Mouse (Mus musculus) CD4-positive helper T cell, adult 2 months (primary cell): ENCODE measurements around the gene Cd300lg.

Experiments
- DNase-seq: peaks from one replicate; pipeline ENCODE4 v3.0.0-alpha.2; 2012; ENCODE audit warnings: low read depth, missing footprints, low spot score

The Cd300lg gene

DNA sequence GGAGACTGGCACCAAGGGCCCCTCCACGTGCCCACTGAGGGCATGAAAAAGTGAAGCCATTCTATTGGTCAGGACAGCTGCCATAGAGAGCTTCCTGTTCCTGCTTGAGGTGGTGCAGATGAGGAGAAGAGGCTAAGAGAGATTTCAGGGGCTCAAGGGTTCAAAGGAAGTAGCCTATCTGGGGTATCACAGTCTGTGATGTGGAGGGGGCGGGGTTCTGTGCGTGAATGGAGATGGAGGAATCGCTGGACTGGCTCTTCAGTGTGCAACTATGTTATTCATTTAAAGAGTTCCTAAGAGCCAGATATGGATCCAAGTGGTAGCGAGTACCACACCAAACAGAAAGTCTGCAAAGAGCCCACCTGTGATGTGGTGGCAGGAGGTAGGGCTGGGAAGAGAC is 55.1 kb downstream of the Cd300lg start:
- no peak for DNase-seq

DNA sequence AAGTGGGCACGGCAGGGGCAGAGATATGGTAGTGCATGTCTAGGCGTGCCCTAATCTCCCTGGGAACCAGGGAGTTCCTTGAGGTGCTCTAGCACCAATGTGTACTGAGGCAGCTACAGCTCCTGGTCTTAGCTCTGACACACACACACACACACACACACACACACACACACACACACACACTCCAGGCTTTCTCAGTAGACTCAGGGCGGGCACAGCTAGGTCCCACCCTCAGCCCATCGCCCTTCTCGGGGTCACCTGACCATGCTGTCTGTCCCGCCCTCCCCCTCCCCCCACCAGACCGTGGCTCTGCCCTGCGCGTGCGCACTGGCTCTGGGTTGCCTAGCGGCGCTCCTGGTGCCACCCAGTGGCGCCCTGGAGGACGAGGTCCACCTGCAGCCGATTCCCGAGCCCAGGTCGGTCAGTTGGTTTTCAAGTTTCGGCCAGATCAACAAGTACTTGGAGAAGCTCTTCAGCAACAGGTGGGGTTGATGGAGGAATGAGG is 55.6 kb downstream of the Cd300lg start:
- DNase-seq = peak; percentile 82

DNA sequence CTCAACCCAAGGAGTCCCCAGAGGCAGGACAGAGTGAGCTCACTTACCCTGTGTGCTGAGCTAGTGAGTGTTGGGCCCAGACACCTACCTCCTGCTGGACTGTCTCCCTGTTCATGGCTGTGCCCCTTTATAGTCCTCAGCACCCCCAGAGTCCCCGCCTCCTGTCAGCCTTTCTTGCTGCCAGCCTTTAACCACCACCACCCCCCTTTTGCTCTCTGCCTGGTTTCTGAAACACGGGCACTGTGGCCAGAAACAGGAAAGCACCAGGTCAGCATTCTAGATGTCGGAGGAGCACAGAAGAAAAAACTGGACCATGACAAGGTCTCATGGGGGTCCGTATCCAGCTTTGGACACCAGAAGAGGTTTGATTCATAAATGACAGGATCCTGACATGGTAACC is 59.9 kb downstream of the Cd300lg start, which contains the start of gene Ppy:
TSS of gene Ppy (minus strand) at position 101 of the 400 bp plus-strand sequence.
- no peak for DNase-seq

DNA sequence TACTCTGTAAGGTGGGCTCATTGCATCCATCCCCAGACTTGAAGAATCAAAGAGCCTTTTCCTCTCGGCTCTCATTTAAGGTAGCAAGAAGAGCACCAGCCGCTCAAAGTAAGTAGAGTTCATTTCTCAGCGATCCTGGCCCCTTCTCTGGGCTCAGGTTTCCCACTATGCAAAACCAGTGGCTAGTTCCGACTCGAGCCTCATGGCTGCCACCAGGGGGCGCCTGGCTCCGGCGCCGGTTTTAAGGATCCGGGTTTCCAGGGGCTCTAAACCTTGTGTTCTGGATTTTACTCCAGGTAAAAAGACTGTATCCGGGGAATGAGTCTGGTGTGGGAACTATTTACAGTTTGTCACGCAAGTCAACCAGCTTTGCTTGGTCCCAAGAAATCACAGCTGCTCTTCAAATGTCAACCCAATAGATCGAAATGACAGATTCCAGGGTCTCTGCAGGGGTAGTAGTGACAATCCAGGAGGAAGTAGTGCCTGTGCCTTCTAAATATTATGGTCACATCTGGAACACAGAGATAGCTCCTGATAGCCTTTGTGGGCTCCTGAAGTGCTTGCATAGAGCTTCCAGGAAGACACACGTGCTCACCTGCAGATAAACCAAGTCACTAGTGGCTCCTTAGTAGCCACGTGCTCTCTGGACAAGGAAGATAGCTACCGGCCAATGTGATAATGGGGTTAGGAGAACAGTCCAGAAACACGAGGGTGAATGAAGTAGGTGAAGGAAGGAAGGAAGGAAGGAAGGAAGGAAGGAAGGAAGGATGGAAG is 61.4 kb downstream of the Cd300lg start:
- peak; percentile 53 for DNase-seq
